Mouse (Mus musculus) testis, adult 2 months (tissue): ENCODE results near the gene Oxtr.

ENCODE experiments used
- CTCF ChIP-seq: fragments of 200-500 bp; IDR thresholded peaks from 2 replicates; pipeline ENCODE4 v1.5.1; 2012; ENCODE audit warnings: low read depth, mild to moderate bottlenecking, inconsistent platforms, low read length, moderate library complexity; ENCODE audit not compliant: control insufficient read depth, insufficient read depth, insufficient replicate concordance
- POLR2A ChIP-seq: fragments of 200-500 bp; IDR thresholded peaks from 2 replicates; pipeline ENCODE4 v1.6.1; 2012; ENCODE audit warnings: low read depth, mild to moderate bottlenecking, inconsistent platforms, low read length, moderate library complexity; ENCODE audit not compliant: control insufficient read depth

- TF ChIP-seq CTCF (no peak), POLR2A (no peak)
These were observed 6.7 kb upstream of the Oxtr start for GRCm38 (mm10) chr6:112496291-112497060.
